Mouse (Mus musculus) heart, embryonic 15.5 days (tissue): Measurements from ENCODE around the gene Napa. TPM values are rescaled to one million over a fixed set of nuclear protein-coding genes. Genes with fewer than 3 reads are reported as not detected.

Experiments used
- ATAC-seq: fragments of 200-750 bp; cut with Nextera tagmentation; replicated peaks from 2 replicates; pipeline ENCODE4 v1.8.0; 2017; ENCODE audit warnings: low read depth, moderate TSS enrichment; ENCODE audit not compliant: insufficient number of reproducible peaks, insufficient read depth, low FRiP score
- H3K27ac ChIP-seq: fragments of 300-500 bp; sonication (generic); 2 replicates; pipeline ENCODE4 v1.5.1; 2015; ENCODE audit warnings: mild to moderate bottlenecking, inconsistent platforms
- H3K27me3 ChIP-seq: fragments of 300-500 bp; sonication (generic); 2 replicates; pipeline ENCODE4 v1.6.1; 2015; ENCODE audit warnings: inconsistent platforms
- H3K36me3 ChIP-seq: fragments of 300-500 bp; sonication (generic); 2 replicates; pipeline ENCODE4 v1.6.1; 2015; ENCODE audit warnings: mild to moderate bottlenecking, inconsistent platforms
- H3K4me1 ChIP-seq: fragments of 300-500 bp; sonication (generic); replicated peaks from 2 replicates; pipeline ENCODE4 v1.6.1; 2015; ENCODE audit warnings: inconsistent platforms
- H3K4me2 ChIP-seq: fragments of 300-500 bp; sonication (generic); 2 replicates; pipeline ENCODE4 v1.6.1; 2015; ENCODE audit warnings: inconsistent platforms, mild to moderate bottlenecking, moderate library complexity
- H3K4me3 ChIP-seq: fragments of 300-500 bp; sonication (generic); 2 replicates; pipeline ENCODE4 v1.5.1; 2015; ENCODE audit warnings: mild to moderate bottlenecking, inconsistent platforms
- H3K9ac ChIP-seq: fragments of 300-500 bp; sonication (generic); 2 replicates; pipeline ENCODE4 v1.6.1; 2015; ENCODE audit warnings: mild to moderate bottlenecking, inconsistent platforms
- H3K9me3 ChIP-seq: fragments of 300-500 bp; sonication (generic); replicated peaks from 2 replicates; pipeline ENCODE4 v1.6.1; 2016; ENCODE audit warnings: inconsistent platforms
- WGBS: fragments of 180-500 bp; shearing (Covaris S2); methylation state at CpG from one replicate; pipeline ENCODE4 v1.1.7; 2015; ENCODE audit warnings: mixed read lengths; 5-methylcytosine and 5-hydroxymethylcytosine counted together
- polyA plus RNA-seq: library from polyadenylated mRNA; unstranded; fragments of >200 nt; fragmentation: Nextera tagmentation; extraction: Ambion mirVana; gene quantifications from 2 replicates; pipeline ENCODE4 v1.2.1, GENCODE M21; 2015

The Napa gene
- polyA plus RNA-seq, 1 experiment from 2014 or later: 130 TPM

GRCm38 (mm10) chr7:16099901-16100300, 1.6 kb downstream of the Napa start:
- no peak overlapping the region for H3K27ac ChIP-seq
- no peaks in the 10 kb centered on the region for H3K27me3 ChIP-seq
- peaks cover 30% of the 10 kb centered on the region for H3K4me1 ChIP-seq
- H3K4me3 ChIP-seq: peak overlapping the region; percentile 69
- WGBS: 66% methylated on average over 4 of the region's 4 CpGs
- H3K4me2 ChIP-seq: peak overlapping the region; percentile 84
- peaks cover 6% of the 10 kb centered on the region; the same call in 1 of the 2 replicates for H3K36me3 ChIP-seq
- no peaks in the 10 kb centered on the region for H3K9me3 ChIP-seq
- no peak for ATAC-seq
- H3K9ac ChIP-seq: peak overlapping the region; percentile 93; the same call in 1 of the 2 replicates

GRCm38 (mm10) chr7:16101081-16101480, 2.8 kb downstream of the Napa start:
- Histone ChIP-seq H3K4me3 (no peak overlapping the region), H3K9me3 (no peaks in the 10 kb centered on the region), H3K27ac (no peak overlapping the region), H3K27me3 (no peaks in the 10 kb centered on the region), H3K36me3 (peaks cover 6% of the 10 kb centered on the region; the same call in 1 of the 2 replicates), H3K4me2 (no peak overlapping the region), H3K9ac (0 out of 2 replicates have a peak overlapping the region, but pooled peaks have one; percentile 2), H3K4me1 (peaks cover 30% of the 10 kb centered on the region)
- ATAC-seq: no peak
- WGBS: 64% methylated on average over 7 of the region's 7 CpGs

GRCm38 (mm10) chr7:16101726-16102475, 3.6 kb downstream of the Napa start:
- WGBS: 73% methylated on average over 15 of the region's 15 CpGs
- Histone ChIP-seq H3K9me3 (no peaks in the 10 kb centered on the region), H3K4me1 (peaks cover 30% of the 10 kb centered on the region), H3K4me3 (no peak overlapping the region), H3K27ac (no peak overlapping the region), H3K4me2 (no peak overlapping the region), H3K36me3 (peaks cover 6% of the 10 kb centered on the region; the same call in 1 of the 2 replicates), H3K27me3 (no peaks in the 10 kb centered on the region), H3K9ac (no peak overlapping the region)
- ATAC-seq: no peak

GRCm38 (mm10) chr7:16102686-16103226, 4.5 kb downstream of the Napa start:
- Histone ChIP-seq H3K27me3 (no peaks in the 10 kb centered on the region), H3K4me2 (no peak overlapping the region), H3K4me1 (peaks cover 28% of the 10 kb centered on the region), H3K9ac (no peak overlapping the region), H3K9me3 (no peaks in the 10 kb centered on the region), H3K4me3 (no peak overlapping the region), H3K36me3 (peaks cover 13% of the 10 kb centered on the region; the same call in 1 of the 2 replicates), H3K27ac (no peak overlapping the region)
- 72% methylated on average over 5 of the region's 5 CpGs for WGBS
- ATAC-seq: no peak

GRCm38 (mm10) chr7:16103760-16104159, 5.5 kb downstream of the Napa start:
- H3K36me3 ChIP-seq: peaks cover 21% of the 10 kb centered on the region
- no peak overlapping the region for H3K4me2 ChIP-seq
- H3K9ac ChIP-seq: no peak overlapping the region
- H3K9me3 ChIP-seq: no peaks in the 10 kb centered on the region
- 78% methylated on average over 6 of the region's 6 CpGs for WGBS
- no peak overlapping the region for H3K4me3 ChIP-seq
- no peak overlapping the region for H3K27ac ChIP-seq
- peaks cover 27% of the 10 kb centered on the region for H3K4me1 ChIP-seq
- no peaks in the 10 kb centered on the region for H3K27me3 ChIP-seq
- ATAC-seq: no peak

GRCm38 (mm10) chr7:16104611-16105388, 6.5 kb downstream of the Napa start:
- H3K9me3 ChIP-seq: no peaks in the 10 kb centered on the region
- H3K4me1 ChIP-seq: peaks cover 19% of the 10 kb centered on the region
- no peak overlapping the region for H3K4me2 ChIP-seq
- no peak for ATAC-seq
- H3K4me3 ChIP-seq: no peak overlapping the region
- H3K27me3 ChIP-seq: no peaks in the 10 kb centered on the region
- H3K36me3 ChIP-seq: peaks cover 31% of the 10 kb centered on the region
- no peak overlapping the region for H3K27ac ChIP-seq
- 91% methylated on average over 7 of the region's 7 CpGs for WGBS
- no peak overlapping the region for H3K9ac ChIP-seq

- Histone ChIP-seq H3K36me3 (peaks cover 63% of the 10 kb centered on the region), H3K27ac (no peak overlapping the region), H3K27me3 (no peaks in the 10 kb centered on the region), H3K4me3 (no peak overlapping the region), H3K4me1 (peaks cover under 1% of the 10 kb centered on the region; the same call in 1 of the 2 replicates), H3K9ac (no peak overlapping the region), H3K9me3 (no peaks in the 10 kb centered on the region), H3K4me2 (no peak overlapping the region)
- ATAC-seq: no peak
- WGBS: 90% methylated on average over 9 of the region's 9 CpGs
These were observed 10.8 kb downstream of the Napa start for GRCm38 (mm10) chr7:16108886-16109542.

- Histone ChIP-seq H3K36me3 (peaks cover 74% of the 10 kb centered on the region), H3K4me3 (no peak overlapping the region)
- 90% methylated on average over 8 of the region's 8 CpGs for WGBS
These were observed 11.9 kb downstream of the Napa start for GRCm38 (mm10) chr7:16110158-16110557.

GRCm38 (mm10) chr7:16111284-16112090, 13.2 kb downstream of the Napa start:
- Histone ChIP-seq H3K9me3 (no peaks in the 10 kb centered on the region), H3K27ac (no peak overlapping the region), H3K4me2 (no peak overlapping the region), H3K36me3 (peaks cover 88% of the 10 kb centered on the region), H3K27me3 (no peaks in the 10 kb centered on the region), H3K4me3 (no peak overlapping the region), H3K9ac (no peak overlapping the region), H3K4me1 (no peaks in the 10 kb centered on the region)
- ATAC-seq: no peak
- 89% methylated on average over 7 of the region's 7 CpGs for whole genome bisulfite sequencing

More at GRCm38 (mm10) chr7:16110158-16110557, 11.9 kb downstream of the Napa start:
- ATAC-seq: no peak
- H3K9ac ChIP-seq: no peak overlapping the region
- H3K4me2 ChIP-seq: no peak overlapping the region
- H3K4me1 ChIP-seq: no peaks in the 10 kb centered on the region
- H3K27ac ChIP-seq: no peak overlapping the region
- H3K27me3 ChIP-seq: no peaks in the 10 kb centered on the region
- H3K9me3 ChIP-seq: no peaks in the 10 kb centered on the region

GRCm38 (mm10) chr7:16116418-16116817, 18.2 kb downstream of the Napa start:
- Histone ChIP-seq H3K27ac (no peak overlapping the region), H3K9ac (no peak overlapping the region), H3K4me3 (no peak overlapping the region), H3K4me2 (no peak overlapping the region), H3K4me1 (peaks cover 10% of the 10 kb centered on the region), H3K27me3 (no peaks in the 10 kb centered on the region), H3K36me3 (peaks cover 59% of the 10 kb centered on the region), H3K9me3 (no peaks in the 10 kb centered on the region)
- ATAC-seq: no peak
- 95% methylated on average over 7 of the region's 7 CpGs for WGBS
